In the genomic region with DNA sequence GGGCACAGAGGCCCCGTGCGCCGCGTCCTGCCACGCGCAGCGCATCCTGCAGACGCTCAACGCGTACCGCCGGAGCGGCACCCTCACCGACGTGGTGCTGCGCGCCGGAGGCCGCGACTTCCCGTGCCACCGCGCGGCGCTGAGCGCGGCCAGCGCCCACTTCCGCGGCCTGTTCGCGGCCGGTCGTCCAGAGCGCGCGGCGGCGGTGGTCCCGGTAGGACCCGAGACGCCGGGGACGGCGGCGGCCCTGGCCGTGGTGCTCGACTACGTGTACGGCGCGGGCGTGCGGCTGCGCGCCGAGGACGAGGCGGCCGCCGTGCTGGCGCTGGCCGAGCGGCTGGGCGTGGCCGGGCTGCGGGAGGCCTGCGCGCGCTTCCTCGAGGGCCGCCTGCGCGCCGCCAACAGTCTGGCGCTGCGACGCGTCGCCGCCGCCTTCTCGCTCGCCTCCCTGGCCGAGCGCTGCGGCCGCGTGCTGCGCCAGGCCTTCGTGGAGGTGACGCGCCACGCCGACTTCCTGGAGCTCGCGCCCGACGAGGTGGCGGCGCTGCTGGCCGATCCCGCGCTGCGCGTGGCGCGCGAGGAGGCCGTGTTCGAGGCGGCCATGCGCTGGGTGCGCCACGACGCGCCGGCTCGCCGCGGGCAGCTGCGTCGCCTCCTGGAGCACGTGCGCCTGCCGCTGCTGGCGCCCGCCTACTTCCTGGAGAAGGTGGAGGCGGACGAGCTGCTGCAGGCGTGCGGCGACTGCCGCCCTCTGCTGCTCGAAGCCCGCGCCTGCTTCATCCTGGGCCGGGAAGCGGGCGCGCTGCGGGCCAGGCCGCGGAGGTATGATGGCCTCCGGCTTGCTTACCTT, we compare ENCODE assay signal across 8 mouse cellular contexts. TPM values are rescaled to one million over a fixed set of nuclear protein-coding genes. Genes with fewer than 3 reads are reported as not detected.
DNase-seq lines count a peak whose midpoint lies in the region; ATAC-seq lines count a peak whose summit lies in the region.

No protein-coding gene starts in this region.

- ATAC-seq in embryonic facial prominence, embryonic 14.5 days (ENCODE audit: low read depth) = peak; percentile 87
- peak; percentile 51 for ATAC-seq in heart, embryonic 14.5 days (ENCODE audit: insufficient number of reproducible peaks, insufficient read depth, low FRiP score, low read depth)
- peak; percentile 67 for ATAC-seq in liver, embryonic 16.5 days (ENCODE audit: low read depth)

- H3K4me3 ChIP-seq in embryonic facial prominence, embryonic 14.5 days (ENCODE audit: low read depth, low read length) = peak overlapping the region; percentile 64
- peak overlapping the region; percentile 46 to 53 for H3K4me3 ChIP-seq in heart, embryonic 14.5 days (ENCODE audit: control insufficient read depth in 1 of 2, insufficient read depth in 1 of 2, low read depth in 1 of 2, low read length in 2 of 2)
- peak overlapping the region; percentile 57 for H3K4me3 ChIP-seq in liver, embryonic 16.5 days (ENCODE audit: low read depth, low read length)

- peak overlapping the region; percentile 86 for H3K4me2 ChIP-seq in embryonic facial prominence, embryonic 14.5 days (ENCODE audit: low read depth, low read length)
- peak overlapping the region; percentile 91 for H3K4me2 ChIP-seq in heart, embryonic 14.5 days (ENCODE audit: low read length)
- peak overlapping the region; percentile 75 for H3K4me2 ChIP-seq in liver, embryonic 16.5 days (ENCODE audit: low read depth, low read length)

- H3K9me3 ChIP-seq in embryonic facial prominence, embryonic 14.5 days (ENCODE audit: control insufficient read depth, low read length) = no peaks in the 10 kb centered on the region
- 0 out of 2 replicates have a peak, but pooled peaks cover 2% of the 10 kb centered on the region for H3K9me3 ChIP-seq in heart, embryonic 14.5 days (ENCODE audit: control insufficient read depth, low read length)
- H3K9me3 ChIP-seq in liver, embryonic 16.5 days (replicated peaks; ENCODE audit: control insufficient read depth, low read length) = no peaks in the 10 kb centered on the region

- H3K36me3 ChIP-seq in embryonic facial prominence, embryonic 14.5 days (ENCODE audit: control insufficient read depth, insufficient read depth, low read length) = peaks cover 19% of the 10 kb centered on the region
- H3K36me3 ChIP-seq in heart, embryonic 14.5 days (ENCODE audit: control insufficient read depth, insufficient read depth, low read length) = peaks cover 16% of the 10 kb centered on the region
- no peaks in the 10 kb centered on the region for H3K36me3 ChIP-seq in liver, embryonic 16.5 days (ENCODE audit: control insufficient read depth, insufficient read depth)
- no peaks in the 10 kb centered on the region for H3K36me3 ChIP-seq in splenic B cell, adult 2 months (ENCODE audit: control insufficient read depth, insufficient read depth, low read length, poor library complexity, severe bottlenecking)

- peak overlapping the region; percentile 95 for H3K27ac ChIP-seq in embryonic facial prominence, embryonic 14.5 days (replicated peaks; ENCODE audit: low read depth, low read length)
- H3K27ac ChIP-seq in heart, embryonic 14.5 days (replicated peaks in 1 of 2; ENCODE audit: control insufficient read depth in 1 of 2, insufficient read depth in 1 of 2, low read depth in 2 of 2, low read length in 2 of 2) = peak overlapping the region; percentile 77 to 94
- H3K27ac ChIP-seq in liver, embryonic 16.5 days (ENCODE audit: low read length) = peak overlapping the region; percentile 65

- H3K27me3 ChIP-seq in embryonic facial prominence, embryonic 14.5 days (replicated peaks; ENCODE audit: control insufficient read depth, insufficient read depth, low read length) = no peaks in the 10 kb centered on the region
- H3K27me3 ChIP-seq in heart, embryonic 14.5 days (ENCODE audit: control insufficient read depth, insufficient read depth, low read length) = no peaks in the 10 kb centered on the region
- H3K27me3 ChIP-seq in liver, embryonic 16.5 days (ENCODE audit: control insufficient read depth, insufficient read depth, low read depth, low read length) = peaks cover 41% of the 10 kb centered on the region
- no peaks in the 10 kb centered on the region for H3K27me3 ChIP-seq in splenic B cell, adult 2 months (ENCODE audit: control insufficient read depth, insufficient read depth, low read length, poor library complexity, severe bottlenecking)

- H3K9ac ChIP-seq in embryonic facial prominence, embryonic 14.5 days (ENCODE audit: low read depth, low read length) = peak overlapping the region; percentile 84
- peak overlapping the region; percentile 81 for H3K9ac ChIP-seq in heart, embryonic 14.5 days (ENCODE audit: low read length)
- peak overlapping the region; percentile 38 for H3K9ac ChIP-seq in liver, embryonic 16.5 days (ENCODE audit: low read depth, low read length)

- DNase-seq in cerebellum, adult 11 months = peak; percentile 41
- no peak for DNase-seq in cerebellum, adult 9-10 months
- peak; percentile 94 for DNase-seq in embryonic facial prominence, embryonic 14.5 days (ENCODE audit: low spot score)
- peak; percentile 80 for DNase-seq in kidney, postnatal 14 days
- peak; percentile 77 for DNase-seq in neural tube, embryonic 10.5 days (ENCODE audit: extremely low spot score, low spot score)
- peak; percentile 77 for DNase-seq in splenic B cell, adult 2 months (ENCODE audit: low read depth, low spot score)

- WGBS in embryonic facial prominence, embryonic 14.5 days = 1% methylated on average over 18 of the region's 145 CpGs
- under 1% methylated on average over 127 of the region's 145 CpGs for WGBS in heart, embryonic 14.5 days
- 2% methylated on average over 142 of the region's 145 CpGs for WGBS in liver, embryonic 16.5 days (ENCODE audit: insufficient replicate concordance)

- H3K4me1 ChIP-seq in embryonic facial prominence, embryonic 14.5 days (ENCODE audit: control insufficient read depth, insufficient read depth, low read length) = peaks cover 15% of the 10 kb centered on the region
- H3K4me1 ChIP-seq in heart, embryonic 14.5 days (ENCODE audit: control insufficient read depth in 2 of 2, insufficient read depth in 2 of 2, low read length in 2 of 2) = peaks cover 18 to 29% of the 10 kb centered on the region in 2 experiments
- peaks cover 16% of the 10 kb centered on the region for H3K4me1 ChIP-seq in liver, embryonic 16.5 days (ENCODE audit: control insufficient read depth, low read depth, low read length)

RNA-seq across cellular contexts. Expression of a gene that starts 2.7 kb away (rescaled TPM):
- polyA plus RNA-seq in embryonic facial prominence, embryonic 14.5 days (2014; fragmentation: Nextera tagmentation; extraction: Ambion mirVana) = 0.74 and 1.3 TPM in 2 replicates
- 0.86 and 1.1 TPM in 2 replicates for polyA plus RNA-seq in heart, embryonic 14.5 days (2014; fragmentation: Nextera tagmentation; extraction: Ambion mirVana)
- polyA plus RNA-seq in liver, embryonic 16.5 days (2015; fragmentation: Nextera tagmentation; extraction: Ambion mirVana) = 0.15 TPM in 1 of 2 replicates, not detected in the other

RNA-seq across cellular contexts. Expression of a gene that starts 15.0 kb away (rescaled TPM):
- 876 and 912 TPM in 2 replicates for polyA plus RNA-seq in embryonic facial prominence, embryonic 14.5 days (2014; fragmentation: Nextera tagmentation; extraction: Ambion mirVana)
- polyA plus RNA-seq in heart, embryonic 14.5 days (2014; fragmentation: Nextera tagmentation; extraction: Ambion mirVana) = 538 and 543 TPM in 2 replicates
- polyA plus RNA-seq in liver, embryonic 16.5 days (2015; fragmentation: Nextera tagmentation; extraction: Ambion mirVana) = 400 and 448 TPM in 2 replicates
